Mouse (Mus musculus) layer of hippocampus, adult 2 months (tissue): ENCODE results near the gene Hnrnpab. TPM values are rescaled to one million over a fixed set of nuclear protein-coding genes. Genes with fewer than 3 reads are reported as not detected.
"Not testable (repeated sequence)": the region's sequence is repeated elsewhere in the genome, so short reads cannot be mapped to it uniquely, and the experiment has no call there.

Experiments
- DNase-seq, 2 experiments: peaks; one replicate each; pipeline ENCODE4 v3.0.0; 2022; ENCODE audit warnings: low spot score in 2 of 2
- H3K27ac ChIP-seq: fragments of 200-600 bp; 2 replicates; pipeline ENCODE4 v1.8.1; 2022
- H3K4me3 ChIP-seq: fragments of 200-600 bp; 2 replicates; pipeline ENCODE4 v1.8.1; 2022; ENCODE audit warnings: mild to moderate bottlenecking
- CTCF ChIP-seq: fragments of 200-600 bp; conservative IDR thresholded peaks from 2 replicates; pipeline ENCODE4 v1.8.1; 2022; ENCODE audit warnings: antibody characterized with exemption, mild to moderate bottlenecking, moderate library complexity
- total RNA-seq, 2 experiments: library from RNA; stranded (reverse); gene quantifications; 2 replicates each; pipeline ENCODE4 v1.2.3; 2021

Gene Hnrnpab
- total RNA-seq, 2 experiments from 2014 or later: 149 to 155 TPM

DNA sequence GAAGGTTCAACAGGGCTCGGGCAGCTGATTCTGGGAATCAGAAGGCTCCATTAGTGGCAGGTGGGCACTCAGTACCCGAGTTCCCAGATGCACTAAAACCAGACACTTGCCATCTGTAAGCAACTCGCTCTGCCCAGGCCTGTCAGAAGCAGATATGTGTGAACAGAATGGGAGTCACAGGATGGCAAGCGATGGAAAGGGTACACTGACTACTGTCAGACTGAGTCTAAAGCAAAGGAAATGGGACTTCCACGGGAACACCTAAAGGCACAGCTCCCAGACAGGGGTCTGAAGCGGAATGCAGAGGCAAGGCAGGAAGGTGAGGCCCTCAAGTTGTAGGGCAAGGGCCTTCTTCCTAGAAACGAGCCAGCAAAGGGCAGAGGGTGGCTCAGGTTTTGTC is 39.6 kb upstream of the Hnrnpab start:
- H3K27ac ChIP-seq: peak overlapping the region; percentile 70
- H3K4me3 ChIP-seq: no peak overlapping the region
- DNase-seq: no peak
- no peak for TF ChIP-seq CTCF

DNA sequence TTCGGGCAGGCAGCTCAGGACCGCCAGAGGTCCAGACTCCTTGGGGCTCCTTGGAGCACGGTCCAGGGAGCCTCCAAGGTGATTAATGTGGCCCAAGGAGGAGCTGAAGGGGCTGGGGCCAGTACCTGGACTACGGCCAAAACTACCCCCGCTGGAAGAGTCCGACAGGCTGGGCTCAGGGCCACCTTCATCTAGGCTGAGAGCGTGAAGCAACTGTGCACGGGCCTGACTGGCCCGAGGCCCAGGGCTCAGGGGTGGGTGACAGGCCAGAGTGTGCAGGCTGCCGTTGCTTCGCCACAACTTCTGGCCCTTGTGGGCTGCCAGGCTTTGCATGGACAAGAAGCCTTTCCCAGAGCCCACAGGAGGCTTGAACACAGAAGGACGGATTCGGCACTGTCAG is 38.6 kb upstream of the Hnrnpab start:
- no peak for TF ChIP-seq CTCF
- Histone ChIP-seq H3K4me3 (no peak overlapping the region), H3K27ac (no peak overlapping the region)
- no peak for DNase-seq

- DNase-seq: no peak
- Histone ChIP-seq H3K27ac (no peak overlapping the region), H3K4me3 (no peak overlapping the region)
- TF ChIP-seq CTCF: no peak
Observed at GRCm38 (mm10) chr11:51644217-51644616, 37.6 kb upstream of the Hnrnpab start.

DNA sequence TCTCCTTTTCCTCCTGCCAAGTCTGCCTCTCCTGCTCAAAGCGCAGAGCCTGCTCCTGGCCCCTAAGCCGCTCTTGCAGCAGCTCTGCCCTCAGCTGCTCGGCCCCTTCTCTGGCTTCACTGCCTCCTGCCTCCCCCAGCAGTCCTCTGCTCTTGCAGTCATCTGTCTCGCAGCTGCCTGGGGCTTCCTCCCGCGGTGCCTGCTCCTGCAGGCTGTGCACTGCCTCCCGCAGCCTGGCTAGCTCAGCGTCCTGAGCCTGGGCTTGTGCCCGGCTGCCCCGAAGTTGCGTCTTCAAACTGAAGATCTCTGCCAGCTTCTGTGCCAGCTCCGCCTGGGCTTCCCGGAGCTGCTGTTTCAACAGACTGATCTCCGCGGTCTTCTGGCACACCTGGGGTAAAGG is 37.1 kb upstream of the Hnrnpab start:
- H3K4me3 ChIP-seq: peak overlapping the region; percentile 27; the same call in 1 of the 2 replicates
- DNase-seq: no peak
- no peak for TF ChIP-seq CTCF
- H3K27ac ChIP-seq: peak overlapping the region; percentile 51; the same call in 1 of the 2 replicates

- DNase-seq: no peak
- Histone ChIP-seq H3K27ac (peak overlapping the region; percentile 51; the same call in 1 of the 2 replicates), H3K4me3 (no peak overlapping the region)
- TF ChIP-seq CTCF: no peak
Observed at GRCm38 (mm10) chr11:51643202-51643601, 36.6 kb upstream of the Hnrnpab start.

- no peak for TF ChIP-seq CTCF
- Histone ChIP-seq H3K27ac (no peak overlapping the region), H3K4me3 (no peak overlapping the region)
- DNase-seq: no peak
Observed at GRCm38 (mm10) chr11:51640748-51641147, 34.1 kb upstream of the Hnrnpab start.

DNA sequence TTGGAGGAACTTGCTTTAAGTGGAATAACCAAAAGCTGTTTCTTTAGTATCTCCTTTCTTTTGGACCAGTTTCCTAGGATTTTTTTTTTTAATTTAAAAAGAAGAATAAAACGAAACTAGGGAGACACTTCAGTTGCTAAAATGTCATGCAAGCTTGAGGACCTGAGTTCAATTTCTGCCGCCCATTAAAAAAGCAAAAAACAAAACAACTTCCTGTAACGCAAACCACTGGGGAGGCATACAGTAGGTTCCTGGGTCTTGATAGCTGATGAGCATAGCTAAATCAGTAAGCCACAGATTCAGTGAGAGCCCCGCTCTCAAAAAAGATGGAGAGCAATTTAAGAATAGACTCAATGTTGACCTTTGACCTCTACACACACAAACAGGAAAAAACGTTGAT is 31.9 kb upstream of the Hnrnpab start:
- no peak for DNase-seq
- Histone ChIP-seq H3K27ac (peak overlapping the region; percentile 24; the same call in 1 of the 2 replicates), H3K4me3 (no peak overlapping the region; the same call in 1 of the 2 replicates)
- no peak for TF ChIP-seq CTCF

- no peak for DNase-seq
- H3K4me3 ChIP-seq: peak overlapping the region; percentile 22; the same call in 1 of the 2 replicates
- H3K27ac ChIP-seq: peak overlapping the region; percentile 24
- TF ChIP-seq CTCF: no peak
Observed at GRCm38 (mm10) chr11:51637971-51638414, 31.3 kb upstream of the Hnrnpab start.

DNA sequence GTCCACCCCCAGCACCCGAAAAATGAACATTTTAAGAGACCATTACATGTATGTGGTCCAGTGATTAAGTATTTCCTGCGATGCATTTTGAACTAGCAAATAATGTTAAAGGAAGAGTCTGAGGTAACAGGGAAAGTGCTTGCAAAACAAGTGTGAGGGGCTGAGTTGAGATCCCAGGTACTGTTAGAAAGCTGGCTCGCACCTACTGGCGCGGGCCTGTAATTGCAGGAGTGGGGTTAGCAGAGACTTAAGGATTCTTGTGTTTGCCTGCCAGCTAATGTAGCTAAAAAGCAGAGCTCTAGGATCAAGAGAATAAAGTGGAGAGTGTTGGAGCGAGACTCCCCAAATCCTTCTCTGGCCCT is 29.7 kb upstream of the Hnrnpab start:
- Histone ChIP-seq H3K27ac (peak overlapping the region; percentile 92), H3K4me3 (peak overlapping the region; percentile 82)
- peak; percentile 86 for TF ChIP-seq CTCF
- no peak for DNase-seq

- H3K4me3 ChIP-seq: peak within 1 kb of the TSS; percentile 82
- peak within 1 kb of the TSS; percentile 92 for H3K27ac ChIP-seq
- TF ChIP-seq CTCF: peak; percentile 8; the same call in 1 of the 2 replicates
- DNase-seq: peak; percentile 95 to 96
Observed at GRCm38 (mm10) chr11:51635525-51636322, 29.1 kb upstream of the Hnrnpab start, which contains the start of gene Rmnd5b. Gene Rmnd5b (minus strand): TSS chr11:51635896.

DNA sequence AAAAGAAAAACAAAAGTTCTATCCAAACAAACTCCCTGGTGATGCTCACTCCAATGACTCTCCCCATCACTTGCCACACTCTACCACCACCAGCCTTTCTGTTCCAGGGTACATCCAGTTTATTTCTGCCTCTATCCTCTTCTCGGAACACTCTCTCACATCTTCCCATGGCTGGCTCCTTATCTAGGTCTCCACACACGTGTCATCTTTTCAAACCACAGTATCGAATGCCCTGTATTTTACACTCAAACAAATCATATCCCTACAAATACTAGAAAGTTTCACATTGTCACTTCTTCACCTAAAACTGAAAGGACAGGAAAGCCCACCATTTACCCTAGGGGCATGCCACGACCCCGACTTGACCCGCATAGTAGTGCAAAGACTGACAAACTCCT is 28.5 kb upstream of the Hnrnpab start:
- peak overlapping the region; percentile 92 for H3K27ac ChIP-seq
- H3K4me3 ChIP-seq: peak overlapping the region; percentile 82
- TF ChIP-seq CTCF: no peak
- DNase-seq: no peak

DNA sequence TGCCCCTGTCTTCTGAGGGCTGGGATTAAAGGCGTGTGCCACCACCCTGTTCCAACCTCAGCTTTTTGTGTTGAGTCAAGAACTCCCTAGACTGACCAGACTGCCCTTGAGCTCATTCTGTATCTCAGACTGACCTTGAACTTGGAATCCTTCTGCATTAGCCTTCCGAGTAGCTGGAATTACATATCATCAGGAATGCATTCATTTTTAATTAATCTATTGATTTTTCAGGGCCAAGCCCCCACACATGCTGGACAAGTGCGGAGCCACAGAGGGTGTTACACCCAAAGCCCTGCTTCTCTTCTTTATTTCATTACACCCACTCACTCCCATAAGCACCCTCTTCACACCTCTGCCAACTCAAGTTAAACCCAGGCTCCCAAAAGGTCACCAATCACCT is 27.1 kb upstream of the Hnrnpab start:
- Histone ChIP-seq H3K4me3 (no peak overlapping the region), H3K27ac (peak overlapping the region; percentile 29; the same call in 1 of the 2 replicates)
- no peak for TF ChIP-seq CTCF
- DNase-seq: no peak

DNA sequence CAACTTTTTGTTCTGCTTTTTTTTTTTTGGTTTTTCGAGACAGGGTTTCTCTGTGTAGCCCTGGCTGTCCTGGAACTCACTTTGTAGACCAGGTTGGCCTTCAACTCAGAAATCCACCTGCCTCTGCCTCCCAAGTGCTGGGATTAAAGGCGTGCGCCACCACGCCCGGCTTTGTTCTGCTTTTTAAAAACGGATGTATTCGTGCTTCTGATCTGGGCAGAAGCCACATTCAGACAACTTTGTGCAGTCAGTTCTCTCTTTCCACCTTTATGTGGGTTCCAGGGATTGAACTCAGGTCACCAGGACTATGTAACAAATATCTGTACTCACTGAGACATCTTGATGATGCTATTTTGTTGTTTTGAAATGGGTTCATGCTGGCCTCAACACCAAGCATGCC is 26.6 kb upstream of the Hnrnpab start:
- DNase-seq, H3K27ac ChIP-seq, H3K4me3 ChIP-seq: not testable (repeated sequence)
